23 mouse cellular contexts compared by ENCODE assay signal in the genomic region with DNA sequence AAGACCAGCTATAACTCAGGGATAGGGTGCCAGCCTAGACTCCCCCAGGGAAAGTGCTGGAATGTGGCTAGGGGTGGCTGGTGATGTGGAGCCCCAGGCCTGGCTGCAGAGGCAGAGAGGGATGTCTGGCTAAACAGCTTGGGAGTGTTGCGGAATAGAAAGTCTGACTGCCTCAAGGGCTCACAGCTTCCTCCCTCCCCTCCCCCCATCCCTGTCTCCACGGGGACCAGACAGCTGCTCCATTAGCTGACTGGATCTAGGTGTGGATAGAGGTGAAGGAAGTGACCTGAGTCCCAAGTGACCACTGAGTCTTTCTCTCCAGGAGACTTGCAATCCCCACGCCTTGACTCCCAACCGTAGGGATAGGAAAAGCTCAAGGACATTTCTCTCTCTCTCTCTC. TPM values are rescaled to one million over a fixed set of nuclear protein-coding genes. Genes with fewer than 3 reads are reported as not detected.
DNase-seq lines count a peak whose midpoint lies in the region; ATAC-seq and TF ChIP-seq lines count a peak whose summit lies in the region.
"Had no signal": no experiment of that assay in that cellular context is flagged by ENCODE, and none has a peak within 500 bp of the region (broad histone marks: within the 10 kb centered on the region; RNA-seq: fewer than 3 reads in every experiment).

No protein-coding gene starts in this region.

- DNase-seq in heart, adult 11 months = peak; percentile 90
- DNase-seq in heart, adult 9 months (ENCODE audit: low spot score in 2 of 2) = no peak
- DNase-seq in adrenal gland, postnatal 36 days = no peak
- no peak for DNase-seq in gastrocnemius, postnatal 4 days (ENCODE audit: low spot score in 2 of 2)
- DNase-seq: adrenal gland, postnatal 14 days; cerebellum, postnatal 36 days; gastrocnemius, postnatal 36 days; heart, postnatal 10 days; kidney, adult 9 months; layer of hippocampus, adult 9-11 months; thymus, adult 2 months had no signal

- peaks cover 18% of the 10 kb centered on the region for H3K4me1 ChIP-seq in midbrain, embryonic 12.5 days
- peaks cover 14% of the 10 kb centered on the region for H3K4me1 ChIP-seq in midbrain, embryonic 16.5 days (ENCODE audit: control insufficient read depth, insufficient read depth, low read length)
- peaks cover 6% of the 10 kb centered on the region for H3K4me1 ChIP-seq in ES-Bruce4 (ENCODE audit: control insufficient read depth, insufficient read depth, low read length)

- ATAC-seq in midbrain, embryonic 12.5 days (ENCODE audit: low FRiP score, low read depth) = no peak
- no peak for ATAC-seq in midbrain, embryonic 16.5 days
- ATAC-seq: activated CD4-positive, CD25-positive, alpha-beta regulatory T cell, adult 4 months; forebrain, embryonic 16.5 days; intestine, embryonic 15.5 days; Patski had no signal

- peaks cover 25% of the 10 kb centered on the region for H3K79me2 ChIP-seq in macrophage (ENCODE audit: inconsistent target)

- 50% methylated on average over 4 of the region's 4 CpGs for WGBS in midbrain, embryonic 12.5 days
- 57% methylated on average over 3 of the region's 4 CpGs for WGBS in midbrain, embryonic 16.5 days
- WGBS in macrophage (ENCODE audit: missing documents) = 60% methylated on average over 4 of the region's 4 CpGs

- H3K4me2 ChIP-seq in midbrain, embryonic 12.5 days (replicated peaks) = no peak overlapping the region
- H3K4me2 ChIP-seq in midbrain, embryonic 16.5 days (ENCODE audit: low read length) = no peak overlapping the region
- H3K4me2 ChIP-seq: heart, embryonic 11.5 days; hindbrain, embryonic 14.5 days; intestine, embryonic 15.5 days; stomach, embryonic 15.5 days had no signal

- no peak overlapping the region for H3K4me3 ChIP-seq in midbrain, embryonic 12.5 days
- no peak overlapping the region for H3K4me3 ChIP-seq in midbrain, embryonic 16.5 days (ENCODE audit: low read depth, low read length)
- H3K4me3 ChIP-seq in ES-Bruce4 (ENCODE audit: low read depth, low read length) (no peak overlapping the region), macrophage (ENCODE audit: inconsistent target) (no peak overlapping the region)
- H3K4me3 ChIP-seq: intestine, embryonic 15.5 days; stomach, embryonic 15.5 days had no signal

- 0 out of 2 replicates have a peak, but pooled peaks have one; percentile 24 for TF ChIP-seq EP300 in ES-Bruce4 (IDR thresholded peaks at IDR 0.05; ENCODE audit: insufficient read depth, low read depth, low read length)

- H3K9me3 ChIP-seq in midbrain, embryonic 12.5 days = no peaks in the 10 kb centered on the region
- H3K9me3 ChIP-seq in midbrain, embryonic 16.5 days (replicated peaks; ENCODE audit: control insufficient read depth, low read length, poor library complexity, severe bottlenecking) = no peaks in the 10 kb centered on the region
- no peaks in the 10 kb centered on the region for H3K9me3 ChIP-seq in ES-Bruce4 (replicated peaks; ENCODE audit: control insufficient read depth, insufficient read depth, low read length, poor library complexity, severe bottlenecking)
- H3K9me3 ChIP-seq: intestine, embryonic 15.5 days; stomach, embryonic 15.5 days had no signal

- H3K36me3 ChIP-seq in midbrain, embryonic 12.5 days = no peaks in the 10 kb centered on the region
- no peaks in the 10 kb centered on the region for H3K36me3 ChIP-seq in midbrain, embryonic 16.5 days (ENCODE audit: control insufficient read depth, insufficient read depth, low read length)
- H3K36me3 ChIP-seq in ES-Bruce4 (ENCODE audit: control insufficient read depth, insufficient read depth, low read length, poor library complexity, severe bottlenecking) (no peaks in the 10 kb centered on the region), macrophage (ENCODE audit: inconsistent target) (no peaks in the 10 kb centered on the region)
- H3K36me3 ChIP-seq: intestine, embryonic 15.5 days; stomach, embryonic 15.5 days had no signal

- no peak overlapping the region for H3K27ac ChIP-seq in midbrain, embryonic 12.5 days (replicated peaks)
- H3K27ac ChIP-seq in midbrain, embryonic 16.5 days (ENCODE audit: low read length) = no peak overlapping the region
- no peak overlapping the region for H3K27ac ChIP-seq in ES-Bruce4 (ENCODE audit: insufficient read depth, low read length)
- H3K27ac ChIP-seq in macrophage = peak overlapping the region; percentile 94; the same call in 1 of the 2 replicates
- H3K27ac ChIP-seq: hindbrain, embryonic 14.5 days; intestine, embryonic 15.5 days; liver, embryonic 14.5 days; stomach, embryonic 15.5 days had no signal

- 0 out of 2 replicates have a peak overlapping the region, but pooled peaks have one; percentile 11 for H3K9ac ChIP-seq in midbrain, embryonic 12.5 days (replicated peaks)
- no peak overlapping the region for H3K9ac ChIP-seq in midbrain, embryonic 16.5 days (ENCODE audit: low read depth, low read length)
- no peak overlapping the region for H3K9ac ChIP-seq in ES-Bruce4 (ENCODE audit: low read depth, poor library complexity, severe bottlenecking)
- H3K9ac ChIP-seq: hindbrain, embryonic 14.5 days; intestine, embryonic 15.5 days; liver, embryonic 14.5 days; stomach, embryonic 15.5 days had no signal

- TF ChIP-seq CTCF in ES-Bruce4 (IDR thresholded peaks at IDR 0.05; ENCODE audit: low read depth, low read length) = no peak

- H3K27me3 ChIP-seq in midbrain, embryonic 12.5 days = peaks cover 31% of the 10 kb centered on the region
- H3K27me3 ChIP-seq in midbrain, embryonic 16.5 days (ENCODE audit: control insufficient read depth, insufficient read depth, low read depth, low read length) = peaks cover 8% of the 10 kb centered on the region; the same call in 1 of the 2 replicates
- no peaks in the 10 kb centered on the region for H3K27me3 ChIP-seq in ES-Bruce4 (ENCODE audit: control insufficient read depth, insufficient read depth, low read length, poor library complexity, severe bottlenecking)
- H3K27me3 ChIP-seq: Patski; stomach, embryonic 15.5 days had no signal

- TF ChIP-seq POLR2A in ES-Bruce4 (IDR thresholded peaks at IDR 0.05; ENCODE audit: insufficient read depth, low read length) = no peak

RNA-seq across cellular contexts. Expression of a gene that starts 2.6 kb away (rescaled TPM):
- polyA plus RNA-seq in midbrain, embryonic 12.5 days (2016; fragmentation: Nextera tagmentation; extraction: Ambion mirVana) = 58.4 and 61.0 TPM in 2 replicates
- 59.7 and 65.0 TPM in 2 replicates for polyA plus RNA-seq in midbrain, embryonic 16.5 days (2015; fragmentation: Nextera tagmentation; extraction: Ambion mirVana)
- 32.8 and 37.3 TPM in 2 replicates for polyA plus RNA-seq in ES-Bruce4 (2011; ENCODE audit: insufficient read depth, insufficient read length, low read depth, missing spikeins)
- 100 to 1,000 TPM in 16 of 26 experiments, 10 to 100 TPM in 10; 41.7 to 187 (median 122) TPM for total RNA-seq in macrophage (2018; cell fraction: chromatin; rRNA removed)
- 10 to 100 TPM; 20.9 to 48.8 (median 31.8) TPM for total RNA-seq in macrophage (2018; cell fraction: cytosol; rRNA removed)
- 100 to 1,000 TPM in 5 of 26 experiments, 10 to 100 TPM in 21; 43.2 to 119 (median 83.0) TPM for total RNA-seq in macrophage (2018; cell fraction: nucleus; rRNA removed)
- polyA plus RNA-seq in macrophage (2018) = 20.1 to 42.7 TPM (median 38.1 TPM) in 3 replicates
- 10 to 100 TPM; 25.6 to 42.0 TPM for total RNA-seq in adrenal gland, postnatal 36 days (2021)
- 10 to 100 TPM; 36.1 to 38.1 TPM for total RNA-seq in gastrocnemius, postnatal 4 days (2021)

RNA-seq across cellular contexts. Expression of a gene that starts 5.9 kb away (rescaled TPM):
- polyA plus RNA-seq in midbrain, embryonic 12.5 days (2016; fragmentation: Nextera tagmentation; extraction: Ambion mirVana) = 2,550 and 2,750 TPM in 2 replicates
- 1,781 and 1,796 TPM in 2 replicates for polyA plus RNA-seq in midbrain, embryonic 16.5 days (2015; fragmentation: Nextera tagmentation; extraction: Ambion mirVana)
- polyA plus RNA-seq in ES-Bruce4 (2011; ENCODE audit: insufficient read depth, insufficient read length, low read depth, missing spikeins) (2,473 and 2,707 TPM in 2 replicates), macrophage (2018) (1,516 to 2,224 TPM (median 1,908 TPM) in 3 replicates)
- total RNA-seq in macrophage (2018; cell fraction: chromatin; rRNA removed) = 100 to 1,000 TPM in 1 of 26 experiments, 10 to 100 TPM in 25; 34.5 to 323 (median 44.7) TPM
- 1,000 to 10,000 TPM in 17 of 26 experiments, 100 to 1,000 TPM in 9; 795 to 2,066 (median 1,262) TPM for total RNA-seq in macrophage (2018; cell fraction: cytosol; rRNA removed)
- total RNA-seq in macrophage (2018; cell fraction: nucleus; rRNA removed) = 100 to 1,000 TPM; 112 to 327 (median 178) TPM
- total RNA-seq in adrenal gland, postnatal 36 days (2021) = 1,000 to 10,000 TPM; 1,312 to 1,373 TPM
- 1,000 to 10,000 TPM; 1,846 to 1,982 TPM for total RNA-seq in gastrocnemius, postnatal 4 days (2021)

RNA-seq across cellular contexts. Expression of a gene that starts 10.6 kb away (rescaled TPM):
- polyA plus RNA-seq in midbrain, embryonic 12.5 days (2016; fragmentation: Nextera tagmentation; extraction: Ambion mirVana) = 0.55 and 0.69 TPM in 2 replicates
- 1.7 and 1.9 TPM in 2 replicates for polyA plus RNA-seq in midbrain, embryonic 16.5 days (2015; fragmentation: Nextera tagmentation; extraction: Ambion mirVana)
- polyA plus RNA-seq in ES-Bruce4 (2011; ENCODE audit: insufficient read depth, insufficient read length, low read depth, missing spikeins) (13.3 TPM in 2 replicates), macrophage (2018) (not detected in 3 replicates)
- total RNA-seq in macrophage (2018; cell fraction: chromatin; rRNA removed) = not detected
- under 1 TPM in 2 of 26 experiments, not detected in 24; 0.04 to 0.07 TPM for total RNA-seq in macrophage (2018; cell fraction: cytosol; rRNA removed)
- total RNA-seq in macrophage (2018; cell fraction: nucleus; rRNA removed) = under 1 TPM in 1 of 26 experiments, not detected in 25; 0.20 TPM
- total RNA-seq in adrenal gland, postnatal 36 days (2021) = not detected
- total RNA-seq in gastrocnemius, postnatal 4 days (2021) = not detected
- total RNA-seq: adrenal gland, postnatal 14 days had no signal
- polyA plus RNA-seq: activated CD4-positive, CD25-positive, alpha-beta regulatory T cell, adult 4 months had no signal

RNA-seq across cellular contexts. Expression of a gene that starts 29.4 kb away (rescaled TPM):
- 145 and 152 TPM in 2 replicates for polyA plus RNA-seq in midbrain, embryonic 12.5 days (2016; fragmentation: Nextera tagmentation; extraction: Ambion mirVana)
- polyA plus RNA-seq in midbrain, embryonic 16.5 days (2015; fragmentation: Nextera tagmentation; extraction: Ambion mirVana) = 167 and 182 TPM in 2 replicates
- polyA plus RNA-seq in ES-Bruce4 (2011; ENCODE audit: insufficient read depth, insufficient read length, low read depth, missing spikeins) = 62.8 and 67.2 TPM in 2 replicates
- 10 to 100 TPM; 13.2 to 34.3 (median 24.5) TPM for total RNA-seq in macrophage (2018; cell fraction: chromatin; rRNA removed)
- 10 to 100 TPM; 30.4 to 56.5 (median 42.0) TPM for total RNA-seq in macrophage (2018; cell fraction: cytosol; rRNA removed)
- 10 to 100 TPM; 18.9 to 41.0 (median 29.8) TPM for total RNA-seq in macrophage (2018; cell fraction: nucleus; rRNA removed)
- 47.6 to 62.3 TPM (median 58.2 TPM) in 3 replicates for polyA plus RNA-seq in macrophage (2018)
- total RNA-seq in adrenal gland, postnatal 36 days (2021) = 10 to 100 TPM; 54.7 to 57.2 TPM
- 10 to 100 TPM; 37.5 to 40.1 TPM for total RNA-seq in gastrocnemius, postnatal 4 days (2021)

RNA-seq across cellular contexts. Expression of a gene that starts 40.1 kb away (rescaled TPM):
- polyA plus RNA-seq in midbrain, embryonic 12.5 days (2016; fragmentation: Nextera tagmentation; extraction: Ambion mirVana) = 27.4 TPM in 2 replicates
- 15.4 and 16.1 TPM in 2 replicates for polyA plus RNA-seq in midbrain, embryonic 16.5 days (2015; fragmentation: Nextera tagmentation; extraction: Ambion mirVana)
- polyA plus RNA-seq in ES-Bruce4 (2011; ENCODE audit: insufficient read depth, insufficient read length, low read depth, missing spikeins) (3.2 and 3.5 TPM in 2 replicates), macrophage (2018) (1.2 to 1.7 TPM (median 1.6 TPM) in 3 replicates)
- total RNA-seq in macrophage (2018; cell fraction: chromatin; rRNA removed) = 1 to 10 TPM in 15 of 26 experiments, under 1 TPM in 8, not detected in 3; 0.22 to 3.5 (median 1.3) TPM
- total RNA-seq in macrophage (2018; cell fraction: cytosol; rRNA removed) = 1 to 10 TPM; 1.0 to 3.8 (median 2.1) TPM
- 1 to 10 TPM in 16 of 26 experiments, under 1 TPM in 10; 0.21 to 2.7 (median 1.2) TPM for total RNA-seq in macrophage (2018; cell fraction: nucleus; rRNA removed)
- total RNA-seq in adrenal gland, postnatal 36 days (2021) = 1 to 10 TPM; 2.3 to 4.0 TPM
- total RNA-seq in gastrocnemius, postnatal 4 days (2021) = 1 to 10 TPM; 1.7 to 1.8 TPM
- polyA plus RNA-seq: activated CD4-positive, CD25-positive, alpha-beta regulatory T cell, adult 4 months had no signal
